Mouse (Mus musculus): ENCODE data around the gene Fdps. TPM values are rescaled to one million over a fixed set of nuclear protein-coding genes. Genes with fewer than 3 reads are reported as not detected.
"Not testable (repeated sequence)": the region's sequence is repeated elsewhere in the genome, so short reads cannot be mapped to it uniquely, and the experiment has no call there.

The Fdps gene
- total and polyA plus RNA-seq, 2 experiments from 2014 or later: 72.8 to 131 TPM

- DNase-seq (ENCODE audit: low spot score): peak; percentile 87
- TF ChIP-seq CTCF (IDR thresholded peaks at IDR 0.05; ENCODE audit: low read depth) (no peak), EP300 (IDR thresholded peaks at IDR 0.05; ENCODE audit: low read depth) (no peak)
- peaks cover 9% of the 10 kb centered on the region; the same call in 1 of the 2 replicates for H3K4me1 ChIP-seq (ENCODE audit: control insufficient read depth, insufficient read depth)
- ATAC-seq (ENCODE audit: insufficient read depth, low read depth): peak; percentile 80
- peaks cover 11% of the 10 kb centered on the region for H3K36me3 ChIP-seq (replicated peaks; ENCODE audit: control insufficient read depth, insufficient read depth, low read length)
- peak overlapping the region; percentile 36 for H3K27ac ChIP-seq (ENCODE audit: low read depth)
- H3K4me2 ChIP-seq (ENCODE audit: low read depth, low read length): peak overlapping the region; percentile 95
- H3K9ac ChIP-seq (replicated peaks; ENCODE audit: low read depth, low read length): peak overlapping the region; percentile 59
- WGBS: under 1% methylated on average over 38 of the region's 40 CpGs
- peaks cover 27% of the 10 kb centered on the region for H3K27me3 ChIP-seq (ENCODE audit: control insufficient read depth, insufficient read depth, low read length)
- no peaks in the 10 kb centered on the region for H3K9me3 ChIP-seq (replicated peaks; ENCODE audit: control insufficient read depth, low read length)
- peak overlapping the region; percentile 70 for H3K4me3 ChIP-seq (ENCODE audit: low read depth, low read length)
Measured at GRCm38 (mm10) chr3:89089882-89090591, 11.7 kb downstream of the Fdps start.

- no peak for TF ChIP-seq CTCF (IDR thresholded peaks at IDR 0.05; ENCODE audit: low read depth)
- TF ChIP-seq EP300 (IDR thresholded peaks at IDR 0.05; ENCODE audit: low read depth): no peak
- Histone ChIP-seq H3K4me3 (ENCODE audit: low read depth, low read length) (peak overlapping the region; percentile 70), H3K9me3 (replicated peaks; ENCODE audit: control insufficient read depth, low read length) (no peaks in the 10 kb centered on the region), H3K4me2 (ENCODE audit: low read depth, low read length) (peak overlapping the region; percentile 95), H3K36me3 (replicated peaks; ENCODE audit: control insufficient read depth, insufficient read depth, low read length) (0 out of 2 replicates have a peak, but pooled peaks cover under 1% of the 10 kb centered on the region), H3K27me3 (ENCODE audit: control insufficient read depth, insufficient read depth, low read length) (peaks cover 27% of the 10 kb centered on the region), H3K4me1 (ENCODE audit: control insufficient read depth, insufficient read depth) (peaks cover 9% of the 10 kb centered on the region; the same call in 1 of the 2 replicates), H3K9ac (replicated peaks; ENCODE audit: low read depth, low read length) (peak overlapping the region; percentile 59; the same call in 1 of the 2 replicates), H3K27ac (ENCODE audit: low read depth) (no peak overlapping the region)
- WGBS: 54% methylated on average over 14 of the region's 14 CpGs
- no peak for DNase-seq (ENCODE audit: low spot score)
- ATAC-seq (ENCODE audit: insufficient read depth, low read depth): no peak
Measured at GRCm38 (mm10) chr3:89088974-89089373, 12.8 kb downstream of the Fdps start.

GRCm38 (mm10) chr3:89087338-89088110 lies 14.2 kb downstream of the Fdps start:
- H3K27ac ChIP-seq (ENCODE audit: low read depth): no peak overlapping the region
- ATAC-seq (ENCODE audit: insufficient read depth, low read depth): no peak
- peak; percentile 70 for DNase-seq (ENCODE audit: low spot score)
- no peak overlapping the region for H3K9ac ChIP-seq (replicated peaks; ENCODE audit: low read depth, low read length)
- TF ChIP-seq EP300 (IDR thresholded peaks at IDR 0.05; ENCODE audit: low read depth): no peak
- TF ChIP-seq CTCF (IDR thresholded peaks at IDR 0.05; ENCODE audit: low read depth): peak; percentile 63
- no peaks in the 10 kb centered on the region for H3K36me3 ChIP-seq (replicated peaks; ENCODE audit: control insufficient read depth, insufficient read depth, low read length)
- peaks cover 16% of the 10 kb centered on the region for H3K27me3 ChIP-seq (ENCODE audit: control insufficient read depth, insufficient read depth, low read length)
- peaks cover 9% of the 10 kb centered on the region; the same call in 1 of the 2 replicates for H3K4me1 ChIP-seq (ENCODE audit: control insufficient read depth, insufficient read depth)
- peak overlapping the region; percentile 31; the same call in 1 of the 2 replicates for H3K4me2 ChIP-seq (ENCODE audit: low read depth, low read length)
- no peak overlapping the region for H3K4me3 ChIP-seq (ENCODE audit: low read depth, low read length)
- H3K9me3 ChIP-seq (replicated peaks; ENCODE audit: control insufficient read depth, low read length): no peaks in the 10 kb centered on the region
- WGBS: 21% methylated on average over 21 of the region's 21 CpGs

GRCm38 (mm10) chr3:89084654-89085190 lies 17.0 kb downstream of the Fdps start:
- no peak overlapping the region for H3K9ac ChIP-seq (replicated peaks; ENCODE audit: low read depth, low read length)
- ATAC-seq (ENCODE audit: insufficient read depth, low read depth): no peak
- H3K27ac ChIP-seq (ENCODE audit: low read depth): no peak overlapping the region

GRCm38 (mm10) chr3:89084133-89084532 lies 17.6 kb downstream of the Fdps start:
- Histone ChIP-seq H3K36me3 (replicated peaks; ENCODE audit: control insufficient read depth, insufficient read depth, low read length) (peaks cover 10% of the 10 kb centered on the region), H3K9ac (replicated peaks; ENCODE audit: low read depth, low read length) (no peak overlapping the region), H3K27ac (ENCODE audit: low read depth) (no peak overlapping the region), H3K9me3 (replicated peaks; ENCODE audit: control insufficient read depth, low read length) (no peaks in the 10 kb centered on the region), H3K4me3 (ENCODE audit: low read depth, low read length) (no peak overlapping the region), H3K4me1 (ENCODE audit: control insufficient read depth, insufficient read depth) (peaks cover 5% of the 10 kb centered on the region; the same call in 1 of the 2 replicates), H3K4me2 (ENCODE audit: low read depth, low read length) (no peak overlapping the region), H3K27me3 (ENCODE audit: control insufficient read depth, insufficient read depth, low read length) (no peaks in the 10 kb centered on the region)
- DNase-seq (ENCODE audit: low spot score): no peak
- TF ChIP-seq CTCF (IDR thresholded peaks at IDR 0.05; ENCODE audit: low read depth): no peak
- TF ChIP-seq EP300 (IDR thresholded peaks at IDR 0.05; ENCODE audit: low read depth): no peak
- 59% methylated on average over 2 of the region's 2 CpGs for WGBS
- no peak for ATAC-seq (ENCODE audit: insufficient read depth, low read depth)

More at GRCm38 (mm10) chr3:89084654-89085190, 17.0 kb downstream of the Fdps start:
- no peak overlapping the region for H3K4me3 ChIP-seq (ENCODE audit: low read depth, low read length)
- H3K9me3 ChIP-seq (replicated peaks; ENCODE audit: control insufficient read depth, low read length): no peaks in the 10 kb centered on the region
- TF ChIP-seq EP300 (IDR thresholded peaks at IDR 0.05; ENCODE audit: low read depth): no peak
- no peak for TF ChIP-seq CTCF (IDR thresholded peaks at IDR 0.05; ENCODE audit: low read depth)
- peaks cover 4% of the 10 kb centered on the region; the same call in 1 of the 2 replicates for H3K36me3 ChIP-seq (replicated peaks; ENCODE audit: control insufficient read depth, insufficient read depth, low read length)
- no peaks in the 10 kb centered on the region for H3K27me3 ChIP-seq (ENCODE audit: control insufficient read depth, insufficient read depth, low read length)
- peaks cover 9% of the 10 kb centered on the region; the same call in 1 of the 2 replicates for H3K4me1 ChIP-seq (ENCODE audit: control insufficient read depth, insufficient read depth)
- no peak for DNase-seq (ENCODE audit: low spot score)
- 82% methylated on average over 12 of the region's 12 CpGs for WGBS
- no peak overlapping the region for H3K4me2 ChIP-seq (ENCODE audit: low read depth, low read length)

GRCm38 (mm10) chr3:89082287-89082686 lies 19.5 kb downstream of the Fdps start:
- not testable (repeated sequence) for H3K4me1 ChIP-seq (ENCODE audit: control insufficient read depth, insufficient read depth); H3K27me3 ChIP-seq (ENCODE audit: control insufficient read depth, insufficient read depth, low read length); H3K9me3 ChIP-seq (replicated peaks; ENCODE audit: control insufficient read depth, low read length); H3K27ac ChIP-seq (ENCODE audit: low read depth); H3K4me3 ChIP-seq (ENCODE audit: low read depth, low read length); ATAC-seq (ENCODE audit: insufficient read depth, low read depth); DNase-seq (ENCODE audit: low spot score); H3K4me2 ChIP-seq (ENCODE audit: low read depth, low read length); H3K9ac ChIP-seq (replicated peaks; ENCODE audit: low read depth, low read length)
- H3K36me3 ChIP-seq (replicated peaks; ENCODE audit: control insufficient read depth, insufficient read depth, low read length): peaks cover 27% of the 10 kb centered on the region

Measured in heart, postnatal 0 days (tissue).